Mouse (Mus musculus) hindbrain, embryonic 16.5 days (tissue): ENCODE measurements at regions not wholly inside any gene's neighbourhood (a gene's known extent, or its start where the extent isn't known, plus 50 kb on each side); places are given as distances from the start of the nearest gene placed in this dataset.

Source experiments
- ATAC-seq: fragments of 200-750 bp; cut with Nextera tagmentation; 2 replicates; pipeline ENCODE4 v1.8.0; 2017; ENCODE audit warnings: moderate TSS enrichment, moderate library complexity
- H3K27ac ChIP-seq: fragments of 300-500 bp; sonication (generic); 2 replicates; pipeline ENCODE4 v1.5.1; 2014; ENCODE audit warnings: low read depth, mild to moderate bottlenecking, control low read depth, low read length, moderate library complexity
- H3K27me3 ChIP-seq: fragments of 300-500 bp; sonication (generic); replicated peaks from 2 replicates; pipeline ENCODE4 v1.6.1; 2014; ENCODE audit warnings: low read length; ENCODE audit not compliant: control insufficient read depth, insufficient read depth
- H3K36me3 ChIP-seq: fragments of 300-500 bp; sonication (generic); 2 replicates; pipeline ENCODE4 v1.6.1; 2014; ENCODE audit warnings: mild to moderate bottlenecking, low read length, moderate library complexity, mixed read lengths; ENCODE audit not compliant: control insufficient read depth, insufficient read depth
- H3K4me1 ChIP-seq: fragments of 300-500 bp; sonication (generic); 2 replicates; pipeline ENCODE4 v1.6.1; 2014; ENCODE audit warnings: low read depth, low read length; ENCODE audit not compliant: control insufficient read depth, insufficient read depth
- H3K4me2 ChIP-seq: fragments of 300-500 bp; sonication (generic); 2 replicates; pipeline ENCODE4 v1.6.1; 2014; ENCODE audit warnings: mild to moderate bottlenecking, low read length, control low read depth, moderate library complexity
- H3K4me3 ChIP-seq: fragments of 300-500 bp; sonication (generic); 2 replicates; pipeline ENCODE4 v1.5.1; 2014; ENCODE audit warnings: mild to moderate bottlenecking, low read length, control low read depth, moderate library complexity
- H3K9ac ChIP-seq: fragments of 300-500 bp; sonication (generic); 2 replicates; pipeline ENCODE4 v1.6.1; 2014; ENCODE audit warnings: low read depth, mild to moderate bottlenecking, control low read depth, low read length, moderate library complexity
- H3K9me3 ChIP-seq: fragments of 300-500 bp; sonication (generic); 2 replicates; pipeline ENCODE4 v1.6.1; 2014; ENCODE audit warnings: mild to moderate bottlenecking, low read length, moderate library complexity; ENCODE audit not compliant: control insufficient read depth
- WGBS: fragments of 180-500 bp; shearing (Covaris S2); extraction: QIAGEN DNeasy Blood & Tissue Kit; methylation state at CpG from one replicate; pipeline ENCODE4 v1.1.7; 2014; 5-methylcytosine and 5-hydroxymethylcytosine counted together

- no peak overlapping the region for H3K4me2 ChIP-seq
- no peaks in the 10 kb centered on the region for H3K9me3 ChIP-seq
- no peaks in the 10 kb centered on the region for H3K27me3 ChIP-seq
- no peak overlapping the region for H3K9ac ChIP-seq
- H3K4me3 ChIP-seq, result no peak overlapping the region
- H3K4me1 ChIP-seq, result peaks cover 12% of the 10 kb centered on the region
- no peaks in the 10 kb centered on the region for H3K36me3 ChIP-seq
- WGBS, result 28% methylated on average over 26 of the region's 27 CpGs
- no peak for ATAC-seq
- no peak overlapping the region; the same call in 1 of the 2 replicates for H3K27ac ChIP-seq
Measured at GRCm38 (mm10) chr2:167782231-167782999, 92.8 kb upstream of the Tmem189 start.

GRCm38 (mm10) chr2:167781496-167781895 is 91.9 kb upstream of the Tmem189 start:
- H3K4me1 ChIP-seq, result peaks cover 15% of the 10 kb centered on the region
- no peaks in the 10 kb centered on the region for H3K36me3 ChIP-seq
- no peak overlapping the region for H3K4me3 ChIP-seq
- H3K27me3 ChIP-seq, result no peaks in the 10 kb centered on the region
- 73% methylated on average over 13 of the region's 13 CpGs for WGBS
- ATAC-seq, result no peak
- H3K9me3 ChIP-seq, result no peaks in the 10 kb centered on the region
- no peak overlapping the region for H3K27ac ChIP-seq
- H3K9ac ChIP-seq, result no peak overlapping the region
- H3K4me2 ChIP-seq, result no peak overlapping the region

- Histone ChIP-seq H3K36me3 (no peaks in the 10 kb centered on the region), H3K9ac (no peak overlapping the region; the same call in 1 of the 2 replicates), H3K4me3 (no peak overlapping the region), H3K4me1 (peaks cover 15% of the 10 kb centered on the region), H3K27me3 (no peaks in the 10 kb centered on the region), H3K4me2 (no peak overlapping the region), H3K27ac (no peak overlapping the region), H3K9me3 (no peaks in the 10 kb centered on the region)
- no peak for ATAC-seq
- 63% methylated on average over 10 of the region's 10 CpGs for WGBS
Measured at GRCm38 (mm10) chr2:167778691-167779090, 89.1 kb upstream of the Tmem189 start.

GRCm38 (mm10) chr2:167778271-167778670 is 88.6 kb upstream of the Tmem189 start:
- Histone ChIP-seq H3K9ac (no peak overlapping the region; the same call in 1 of the 2 replicates), H3K9me3 (no peaks in the 10 kb centered on the region), H3K4me3 (peak overlapping the region; percentile 54; the same call in 1 of the 2 replicates), H3K27me3 (no peaks in the 10 kb centered on the region), H3K27ac (no peak overlapping the region), H3K4me1 (peaks cover 15% of the 10 kb centered on the region), H3K36me3 (no peaks in the 10 kb centered on the region), H3K4me2 (peak overlapping the region; percentile 89)
- WGBS, result 48% methylated on average over 4 of the region's 4 CpGs
- no peak for ATAC-seq

GRCm38 (mm10) chr2:167777331-167778085 is 87.9 kb upstream of the Tmem189 start:
- H3K36me3 ChIP-seq, result no peaks in the 10 kb centered on the region
- peak overlapping the region; percentile 69 for H3K9ac ChIP-seq
- peaks cover 15% of the 10 kb centered on the region for H3K4me1 ChIP-seq
- peak; percentile 75 for ATAC-seq
- H3K4me2 ChIP-seq, result peak overlapping the region; percentile 89
- peak overlapping the region; percentile 50; the same call in 1 of the 2 replicates for H3K27ac ChIP-seq
- no peaks in the 10 kb centered on the region for H3K9me3 ChIP-seq
- H3K4me3 ChIP-seq, result peak overlapping the region; percentile 54
- H3K27me3 ChIP-seq, result no peaks in the 10 kb centered on the region
- under 1% methylated on average over 33 of the region's 33 CpGs for WGBS

- WGBS, result 80% methylated on average over 24 of the region's 24 CpGs
- Histone ChIP-seq H3K9ac (no peak overlapping the region), H3K9me3 (no peaks in the 10 kb centered on the region), H3K27me3 (no peaks in the 10 kb centered on the region), H3K36me3 (no peaks in the 10 kb centered on the region), H3K27ac (no peak overlapping the region), H3K4me1 (peaks cover 15% of the 10 kb centered on the region), H3K4me2 (no peak overlapping the region), H3K4me3 (no peak overlapping the region)
- no peak for ATAC-seq
Measured at GRCm38 (mm10) chr2:167776251-167777168, 86.9 kb upstream of the Tmem189 start.

GRCm38 (mm10) chr2:167775218-167775915 is 85.7 kb upstream of the Tmem189 start:
- Histone ChIP-seq H3K27ac (no peak overlapping the region), H3K4me3 (no peak overlapping the region), H3K4me1 (peaks cover 15% of the 10 kb centered on the region), H3K9me3 (no peaks in the 10 kb centered on the region), H3K9ac (no peak overlapping the region), H3K4me2 (no peak overlapping the region), H3K36me3 (no peaks in the 10 kb centered on the region), H3K27me3 (no peaks in the 10 kb centered on the region)
- WGBS, result 70% methylated on average over 20 of the region's 20 CpGs
- no peak for ATAC-seq

- peaks cover 15% of the 10 kb centered on the region for H3K4me1 ChIP-seq
- H3K4me3 ChIP-seq, result no peak overlapping the region
- no peak overlapping the region for H3K27ac ChIP-seq
- H3K4me2 ChIP-seq, result no peak overlapping the region
- no peak for ATAC-seq
- no peaks in the 10 kb centered on the region for H3K9me3 ChIP-seq
- H3K27me3 ChIP-seq, result no peaks in the 10 kb centered on the region
- WGBS, result 20% methylated on average over 10 of the region's 10 CpGs
- no peaks in the 10 kb centered on the region for H3K36me3 ChIP-seq
- no peak overlapping the region for H3K9ac ChIP-seq
Measured at GRCm38 (mm10) chr2:167774806-167775179, 85.2 kb upstream of the Tmem189 start.
